Mouse (Mus musculus) midbrain, embryonic 14.5 days (tissue): ENCODE measurements around the gene Dctn3. TPM values are rescaled to one million over a fixed set of nuclear protein-coding genes. Genes with fewer than 3 reads are reported as not detected.
"Not testable (repeated sequence)": the region's sequence is repeated elsewhere in the genome, so short reads cannot be mapped to it uniquely, and the experiment has no call there.

Source experiments
- ATAC-seq: fragments of 200-750 bp; cut with Nextera tagmentation; 2 replicates; pipeline ENCODE4 v1.8.0; 2017; ENCODE audit warnings: moderate number of reproducible peaks, moderate library complexity; ENCODE audit not compliant: low FRiP score, low TSS enrichment
- DNase-seq: peaks from one replicate; pipeline ENCODE4 v3.0.0-alpha.2; 2015
- H3K27ac ChIP-seq: fragments of 300-500 bp; sonication (generic); replicated peaks from 2 replicates; pipeline ENCODE4 v1.5.1; 2014; ENCODE audit warnings: mild to moderate bottlenecking, low read depth, low read length, moderate library complexity
- H3K27me3 ChIP-seq: fragments of 300-500 bp; sonication (generic); 2 replicates; pipeline ENCODE4 v1.6.1; 2014; ENCODE audit warnings: low read length, control low read depth, mixed read lengths; ENCODE audit not compliant: control insufficient read depth, insufficient read depth
- H3K36me3 ChIP-seq: fragments of 300-500 bp; sonication (generic); 2 replicates; pipeline ENCODE4 v1.6.1; 2014; ENCODE audit warnings: low read length, control low read depth; ENCODE audit not compliant: control insufficient read depth, insufficient read depth
- H3K4me1 ChIP-seq: fragments of 300-500 bp; sonication (generic); 2 replicates; pipeline ENCODE4 v1.6.1; 2014; ENCODE audit warnings: mild to moderate bottlenecking, antibody characterized with exemption, low read length, control low read depth; ENCODE audit not compliant: control insufficient read depth, insufficient read depth
- H3K4me2 ChIP-seq: fragments of 300-500 bp; sonication (generic); 2 replicates; pipeline ENCODE4 v1.6.1; 2014; ENCODE audit warnings: mild to moderate bottlenecking, low read length, moderate library complexity
- H3K4me3 ChIP-seq: fragments of 300-500 bp; sonication (generic); replicated peaks from 2 replicates; pipeline ENCODE4 v1.5.1; 2014; ENCODE audit warnings: low read depth, low read length
- H3K9ac ChIP-seq: fragments of 300-500 bp; sonication (generic); replicated peaks from 2 replicates; pipeline ENCODE4 v1.6.1; 2014; ENCODE audit warnings: mild to moderate bottlenecking, low read length, moderate library complexity
- H3K9me3 ChIP-seq: fragments of 300-500 bp; sonication (generic); 2 replicates; pipeline ENCODE4 v1.6.1; 2016; ENCODE audit warnings: low read length, control low read depth, mixed read lengths; ENCODE audit not compliant: control insufficient read depth
- WGBS: fragments of 180-500 bp; shearing (Covaris S2); extraction: QIAGEN DNeasy Blood & Tissue Kit; methylation state at CpG from one replicate; pipeline ENCODE4 v1.1.7; 2014; 5-methylcytosine and 5-hydroxymethylcytosine counted together
- polyA plus RNA-seq: library from polyadenylated mRNA; unstranded; fragments of >200 nt; fragmentation: Nextera tagmentation; extraction: Ambion mirVana; gene quantifications from 2 replicates; pipeline ENCODE4 v1.2.1, GENCODE M21; 2014

The Dctn3 gene
- polyA plus RNA-seq, 1 experiment from 2014 or later, result 249 TPM

GRCm38 (mm10) chr4:41698421-41699016, 24.5 kb downstream of the Dctn3 start:
- not testable (repeated sequence) for H3K9ac ChIP-seq, H3K27me3 ChIP-seq, H3K4me3 ChIP-seq, H3K27ac ChIP-seq, ATAC-seq, H3K9me3 ChIP-seq, H3K4me1 ChIP-seq, H3K36me3 ChIP-seq, DNase-seq
- 0 out of 2 replicates have a peak overlapping the region, but pooled peaks have one; percentile 17 for H3K4me2 ChIP-seq
- WGBS, result 9% methylated on average over 23 of the region's 32 CpGs

GRCm38 (mm10) chr4:41696930-41697841, 25.8 kb downstream of the Dctn3 start, which contains the start of gene Cntfr:
TSS of gene Cntfr (minus strand) at chr4:41697089.
- not testable (repeated sequence) for H3K4me3 ChIP-seq, H3K27me3 ChIP-seq, H3K9me3 ChIP-seq, H3K4me1 ChIP-seq, H3K9ac ChIP-seq, ATAC-seq, H3K36me3 ChIP-seq, H3K27ac ChIP-seq
- peak within 1 kb of the TSS; percentile 43 for H3K4me2 ChIP-seq
- peak; percentile 85 for DNase-seq
- 11% methylated on average over 34 of the region's 40 CpGs for WGBS

- H3K9me3 ChIP-seq, DNase-seq: not testable (repeated sequence)
- WGBS, result 4% methylated on average over 11 of the region's 15 CpGs
Measured at GRCm38 (mm10) chr4:41696452-41696851, 26.5 kb downstream of the Dctn3 start.

GRCm38 (mm10) chr4:41695800-41696199, 27.2 kb downstream of the Dctn3 start:
- H3K27me3 ChIP-seq, DNase-seq, H3K36me3 ChIP-seq, ATAC-seq, H3K27ac ChIP-seq, H3K4me1 ChIP-seq, H3K9ac ChIP-seq, H3K4me3 ChIP-seq, H3K9me3 ChIP-seq: not testable (repeated sequence)
- H3K4me2 ChIP-seq, result peak overlapping the region; percentile 43
- 2% methylated on average over 12 of the region's 38 CpGs for WGBS

More at GRCm38 (mm10) chr4:41696452-41696851, 26.5 kb downstream of the Dctn3 start:
- H3K4me3 ChIP-seq, H3K27me3 ChIP-seq, ATAC-seq, H3K9ac ChIP-seq, H3K36me3 ChIP-seq, H3K27ac ChIP-seq, H3K4me1 ChIP-seq, H3K4me2 ChIP-seq: not testable (repeated sequence)

- H3K27ac ChIP-seq, ATAC-seq, H3K36me3 ChIP-seq, H3K9me3 ChIP-seq, H3K27me3 ChIP-seq, DNase-seq, H3K4me1 ChIP-seq, H3K9ac ChIP-seq: not testable (repeated sequence)
- H3K4me3 ChIP-seq, result peak overlapping the region; percentile 7; the same call in 1 of the 2 replicates
- H3K4me2 ChIP-seq, result peak overlapping the region; percentile 42
- 2% methylated on average over 4 of the region's 4 CpGs for WGBS
Measured at GRCm38 (mm10) chr4:41693511-41693910, 29.5 kb downstream of the Dctn3 start.

GRCm38 (mm10) chr4:41690014-41690413, 33.0 kb downstream of the Dctn3 start:
- H3K27ac ChIP-seq, H3K4me2 ChIP-seq, H3K4me1 ChIP-seq, H3K9me3 ChIP-seq, ATAC-seq, H3K27me3 ChIP-seq, H3K4me3 ChIP-seq, DNase-seq, H3K36me3 ChIP-seq, H3K9ac ChIP-seq: not testable (repeated sequence)
- WGBS, result no CpG with 5 or more reads among the region's 4 CpGs

- H3K9me3 ChIP-seq, H3K36me3 ChIP-seq, H3K4me3 ChIP-seq, H3K4me1 ChIP-seq, ATAC-seq, DNase-seq, H3K27me3 ChIP-seq, H3K9ac ChIP-seq, H3K4me2 ChIP-seq: not testable (repeated sequence)
- WGBS, result 46% methylated on average over 1 of the region's 1 CpGs
- peak overlapping the region; percentile 49; the same call in 1 of the 2 replicates for H3K27ac ChIP-seq
Measured at GRCm38 (mm10) chr4:41688562-41688961, 34.4 kb downstream of the Dctn3 start.

- not testable (repeated sequence) for ATAC-seq, H3K4me2 ChIP-seq, H3K27me3 ChIP-seq, H3K36me3 ChIP-seq, H3K4me3 ChIP-seq, DNase-seq, H3K9me3 ChIP-seq, H3K9ac ChIP-seq
- WGBS, result 2% methylated on average over 10 of the region's 10 CpGs
- peaks cover 15% of the 10 kb centered on the region for H3K4me1 ChIP-seq
- peak overlapping the region; percentile 52 for H3K27ac ChIP-seq
Measured at GRCm38 (mm10) chr4:41685882-41686492, 37.0 kb downstream of the Dctn3 start.
